11 mouse cellular contexts compared by ENCODE assay signal in genomic region chr4:48734854-48735564, GRCm38 (mm10).
DNase-seq lines count a peak whose midpoint lies in the region.
"Had no signal": no experiment of that assay in that cellular context is flagged by ENCODE, and none has a peak within 500 bp of the region (broad histone marks: within the 10 kb centered on the region; RNA-seq: fewer than 3 reads in every experiment).

No protein-coding gene starts in this region.

- DNase-seq in cerebellum, postnatal 10 days, result peak; percentile 47 to 49
- DNase-seq in cerebellum, postnatal 25 days, result no peak
- peak; percentile 25 for DNase-seq in heart, postnatal 4 days
- no peak for DNase-seq in heart, adult 8-10 months (ENCODE audit: low spot score)
- DNase-seq in ovary, postnatal 14 days (ENCODE audit: low spot score), result peak; percentile 4
- no peak for DNase-seq in ovary, postnatal 10 days (ENCODE audit: low spot score)
- no peak for DNase-seq in right cerebral cortex, postnatal 36 days (ENCODE audit: low spot score in 2 of 2)
- DNase-seq in liver, result no peak
- DNase-seq: cerebellum, postnatal 36 days; lung, postnatal 4 days; thymus, adult 2 months had no signal

Comparison
In these comparisons a context has a peak if more than half of its experiments do, and no peak if none do; other contexts are left out.
1. DNase-seq: peak in cerebellum, postnatal 10 days (2 of 2), heart, postnatal 4 days (single experiment) and ovary, postnatal 14 days (single experiment); none in cerebellum, postnatal 25 days (0 of 2), heart, adult 8-10 months (single experiment), ovary, postnatal 10 days (single experiment), right cerebral cortex, postnatal 36 days (0 of 2) and liver (single experiment).